Mouse (Mus musculus) cerebellum, adult 2 months (tissue): ENCODE measurements around the gene Sstr3. TPM values are rescaled to one million over a fixed set of nuclear protein-coding genes. Genes with fewer than 3 reads are reported as not detected.

ENCODE experiments used
- DNase-seq, 2 experiments: peaks; one replicate each; pipeline ENCODE4 v3.0.0; 2021
- H3K27ac ChIP-seq: fragments of 200-500 bp; 2 replicates; pipeline ENCODE4 v1.5.1; 2012; ENCODE audit warnings: low read length, control low read depth, inconsistent platforms; ENCODE audit not compliant: insufficient read depth
- H3K27me3 ChIP-seq: fragments of 200-500 bp; 2 replicates; pipeline ENCODE4 v1.6.1; 2012; ENCODE audit warnings: inconsistent platforms, mild to moderate bottlenecking, low read length, moderate library complexity; ENCODE audit not compliant: control insufficient read depth, insufficient read depth
- H3K4me1 ChIP-seq: fragments of 200-500 bp; 2 replicates; pipeline ENCODE4 v1.6.1; 2011; ENCODE audit warnings: low read length; ENCODE audit not compliant: control insufficient read depth, insufficient read depth
- H3K4me3 ChIP-seq: fragments of 200-500 bp; replicated peaks from 2 replicates; pipeline ENCODE3; 2011; ENCODE audit warnings: mild to moderate bottlenecking, low read depth, low read length, control low read depth; ENCODE audit not compliant: insufficient read depth
- CTCF ChIP-seq: fragments of 200-500 bp; IDR thresholded peaks from 2 replicates; pipeline ENCODE4 v1.5.1; 2011; ENCODE audit warnings: low read depth, mild to moderate bottlenecking, control low read depth, low read length, moderate library complexity, borderline replicate concordance; ENCODE audit not compliant: insufficient read depth
- POLR2A ChIP-seq: fragments of 200-500 bp; IDR thresholded peaks from 2 replicates; pipeline ENCODE4 v1.6.1; 2011; ENCODE audit warnings: low read length, control low read depth, borderline replicate concordance; ENCODE audit not compliant: insufficient read depth
- WGBS: fragments of 180-500 bp; shearing (Covaris S2); methylation state at CpG from one replicate; pipeline ENCODE4 v1.1.7; 2018; 5-methylcytosine and 5-hydroxymethylcytosine counted together
- polyA plus RNA-seq: library from polyadenylated mRNA; depleted of rRNA; stranded (reverse); fragments of >200 nt; gene quantifications from 2 replicates; pipeline ENCODE4 v1.2.3, GENCODE M21; 2012

Gene Sstr3
- polyA plus RNA-seq, 1 experiment, result 9.8 TPM

DNA sequence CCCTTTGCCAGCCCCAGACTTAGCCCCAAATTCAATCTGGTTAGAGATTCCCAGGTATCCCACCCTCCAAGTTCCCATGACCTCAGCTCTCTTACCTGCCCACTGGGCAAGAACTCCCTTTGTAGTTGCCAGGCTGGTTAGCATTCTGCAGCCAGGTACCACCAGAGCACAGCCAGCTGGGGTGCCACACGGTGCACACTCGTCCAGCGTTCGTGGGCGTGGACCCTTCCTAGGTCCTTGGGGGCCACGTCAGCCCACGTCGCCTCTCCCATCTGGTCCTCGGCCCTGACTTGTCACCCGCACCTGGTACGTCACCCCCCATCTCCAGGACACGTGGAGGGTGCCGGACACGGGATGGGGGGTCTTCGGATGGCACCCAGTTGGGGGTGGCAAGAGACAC is 444 bp downstream of the Sstr3 start:
- Histone ChIP-seq H3K27me3 (no peaks in the 10 kb centered on the region), H3K27ac (peak overlapping the region; percentile 90), H3K4me3 (peak overlapping the region; percentile 82), H3K4me1 (peaks cover 47% of the 10 kb centered on the region)
- DNase-seq, result peak; percentile 38 to 47
- 21% methylated on average over 15 of the region's 15 CpGs for WGBS
- TF ChIP-seq POLR2A, result no peak
- no peak for TF ChIP-seq CTCF

DNA sequence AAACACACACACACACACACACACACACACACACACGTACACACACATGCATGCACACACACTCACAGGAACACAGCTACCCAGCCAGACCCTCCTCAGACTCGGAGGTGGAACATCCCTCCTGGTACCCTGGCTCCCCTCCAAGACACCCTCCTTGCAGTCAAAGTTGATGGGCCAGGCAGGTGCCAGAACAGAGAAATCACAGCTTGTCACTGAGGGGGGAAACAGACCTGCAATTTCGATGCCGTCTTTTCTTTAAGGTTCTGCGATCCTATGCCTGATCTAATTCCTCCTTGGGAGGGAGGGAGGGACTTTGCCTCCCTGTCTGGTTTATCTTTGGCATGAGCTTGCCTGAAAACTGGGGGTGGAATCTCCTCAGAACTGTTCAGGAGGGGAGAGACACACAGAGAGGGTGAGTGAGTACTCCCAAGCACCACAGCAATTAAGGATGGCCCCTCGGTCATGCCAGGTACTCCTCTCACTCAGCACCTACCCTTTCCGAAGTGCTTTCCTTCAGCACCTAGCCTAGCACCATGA is 1.6 kb downstream of the Sstr3 start:
- H3K4me3 ChIP-seq, result peak overlapping the region; percentile 82
- no peak for TF ChIP-seq CTCF
- TF ChIP-seq POLR2A, result no peak
- 18% methylated on average over 7 of the region's 7 CpGs for WGBS
- DNase-seq, result peak; percentile 61 to 62
- H3K27me3 ChIP-seq, result no peaks in the 10 kb centered on the region
- peaks cover 51% of the 10 kb centered on the region for H3K4me1 ChIP-seq
- H3K27ac ChIP-seq, result peak overlapping the region; percentile 79

DNA sequence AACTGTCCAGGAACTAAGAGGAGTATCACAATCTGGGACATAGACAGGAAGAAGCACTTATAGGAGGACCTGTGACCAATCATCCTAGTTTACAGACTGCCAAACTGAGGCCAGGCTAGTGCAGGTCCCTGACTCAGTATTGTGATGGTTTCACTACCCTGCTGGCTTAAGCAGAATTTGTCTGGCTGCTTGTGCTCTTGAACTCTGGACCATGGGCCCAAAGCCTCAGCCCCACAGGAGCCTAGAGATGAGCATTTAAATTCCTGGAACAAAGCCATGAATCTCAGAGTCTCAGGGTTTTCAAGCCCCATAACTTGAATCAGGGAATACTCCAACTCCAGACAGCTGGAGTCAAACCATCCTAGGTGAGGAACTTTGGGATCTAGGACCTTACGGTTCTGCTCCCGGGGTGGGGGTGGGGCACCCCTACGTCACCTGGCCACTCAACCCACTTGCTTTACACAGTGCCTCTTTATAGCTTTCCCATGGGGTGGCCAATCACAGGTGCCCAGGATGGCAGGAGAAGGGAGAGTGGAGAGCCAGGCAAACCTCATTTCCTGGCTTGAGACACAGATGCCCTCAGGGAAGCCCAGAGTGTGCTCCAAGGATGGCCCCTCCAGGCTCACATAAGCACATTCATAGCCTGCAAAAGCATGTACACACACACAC is 2.3 kb downstream of the Sstr3 start:
- Histone ChIP-seq H3K27ac (peak overlapping the region; percentile 79), H3K4me3 (peak overlapping the region; percentile 82), H3K4me1 (peaks cover 51% of the 10 kb centered on the region), H3K27me3 (no peaks in the 10 kb centered on the region)
- 6% methylated on average over 3 of the region's 3 CpGs for WGBS
- no peak for TF ChIP-seq POLR2A
- peak; percentile 69 to 81 for DNase-seq

DNA sequence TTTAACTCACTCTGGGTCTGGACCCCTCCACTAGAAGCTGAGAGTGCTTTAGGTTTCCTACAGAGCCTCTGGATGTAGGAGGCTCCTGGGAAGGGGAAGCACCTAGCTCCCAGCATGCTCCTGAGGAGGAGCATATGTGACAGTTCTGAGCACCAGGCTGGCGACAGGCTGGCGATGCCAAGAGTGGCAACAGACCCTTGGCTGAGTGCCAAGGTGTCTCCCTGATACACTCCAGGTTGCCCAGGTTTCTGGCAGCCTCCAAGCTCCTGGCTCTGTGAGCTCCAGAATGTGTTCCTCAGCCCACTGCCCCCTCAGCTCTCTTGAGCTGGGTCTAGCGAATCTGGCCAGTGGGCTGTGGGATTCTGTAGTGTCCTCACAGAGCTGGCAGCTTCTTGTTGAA is 2.9 kb downstream of the Sstr3 start:
- 8% methylated on average over 3 of the region's 3 CpGs for WGBS
- H3K4me3 ChIP-seq, result peak overlapping the region; percentile 4
- H3K27ac ChIP-seq, result no peak overlapping the region; the same call in 1 of the 2 replicates
- peaks cover 51% of the 10 kb centered on the region for H3K4me1 ChIP-seq
- TF ChIP-seq CTCF, result no peak
- no peak for TF ChIP-seq POLR2A
- no peaks in the 10 kb centered on the region for H3K27me3 ChIP-seq
- DNase-seq, result peak; percentile 78 to 88

DNA sequence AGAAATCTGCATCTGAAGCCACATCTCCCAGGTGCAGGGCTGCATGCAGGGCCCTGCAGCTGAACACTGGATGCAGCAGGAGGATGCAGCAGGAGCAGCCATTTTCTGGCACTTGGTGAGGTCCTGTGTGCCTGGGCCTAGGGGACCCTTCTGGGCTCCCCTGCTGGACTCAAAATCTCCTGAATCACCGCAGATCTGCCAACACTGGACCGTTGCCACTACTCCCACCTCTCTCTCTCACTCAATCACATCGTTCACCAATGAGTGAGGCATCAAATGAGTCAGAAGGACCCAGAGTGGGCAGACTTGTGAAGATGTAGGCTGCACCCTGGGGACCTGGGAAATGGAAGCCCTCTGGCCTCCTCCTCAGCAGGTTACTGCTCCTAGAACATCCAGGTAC is 3.4 kb downstream of the Sstr3 start:
- H3K27me3 ChIP-seq, result no peaks in the 10 kb centered on the region
- H3K4me1 ChIP-seq, result peaks cover 51% of the 10 kb centered on the region
- TF ChIP-seq CTCF, result no peak
- no peak for TF ChIP-seq POLR2A
- DNase-seq, result no peak
- WGBS, result 29% methylated on average over 3 of the region's 3 CpGs
- H3K4me3 ChIP-seq, result no peak overlapping the region
- no peak overlapping the region for H3K27ac ChIP-seq

DNA sequence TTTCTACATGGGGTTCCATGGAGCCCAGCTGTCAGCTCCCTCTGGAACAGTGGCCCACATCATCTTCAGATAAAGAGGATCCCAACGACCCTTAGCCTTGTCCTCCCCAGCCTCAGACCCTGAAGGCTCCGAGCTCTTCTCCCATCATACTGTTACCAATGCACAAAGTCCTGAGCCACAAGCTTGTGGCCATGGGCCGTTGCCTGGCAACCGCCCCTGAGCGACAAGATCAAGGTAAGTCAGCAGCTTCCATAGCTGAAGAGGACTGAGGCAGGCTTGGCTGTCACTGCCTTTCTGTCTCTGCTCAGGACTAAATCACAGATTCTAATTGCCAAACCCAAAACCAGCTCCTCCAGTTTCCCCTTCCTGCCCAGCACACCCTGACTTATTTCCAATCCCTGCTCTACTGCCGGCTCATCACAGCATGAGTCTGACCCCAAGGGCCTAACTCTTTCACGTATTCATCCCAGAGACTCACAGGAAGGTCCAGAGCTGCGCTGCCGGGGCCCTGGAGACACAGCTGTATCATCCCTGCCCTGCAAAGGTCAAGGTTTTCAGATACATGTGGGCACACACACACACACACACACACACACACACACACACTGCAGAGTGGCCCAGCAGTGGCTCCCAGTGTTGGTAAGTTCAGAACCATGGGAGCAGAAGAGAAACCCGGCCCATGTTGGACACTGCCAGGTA is 8.6 kb downstream of the Sstr3 start:
- H3K27me3 ChIP-seq, result no peaks in the 10 kb centered on the region

DNA sequence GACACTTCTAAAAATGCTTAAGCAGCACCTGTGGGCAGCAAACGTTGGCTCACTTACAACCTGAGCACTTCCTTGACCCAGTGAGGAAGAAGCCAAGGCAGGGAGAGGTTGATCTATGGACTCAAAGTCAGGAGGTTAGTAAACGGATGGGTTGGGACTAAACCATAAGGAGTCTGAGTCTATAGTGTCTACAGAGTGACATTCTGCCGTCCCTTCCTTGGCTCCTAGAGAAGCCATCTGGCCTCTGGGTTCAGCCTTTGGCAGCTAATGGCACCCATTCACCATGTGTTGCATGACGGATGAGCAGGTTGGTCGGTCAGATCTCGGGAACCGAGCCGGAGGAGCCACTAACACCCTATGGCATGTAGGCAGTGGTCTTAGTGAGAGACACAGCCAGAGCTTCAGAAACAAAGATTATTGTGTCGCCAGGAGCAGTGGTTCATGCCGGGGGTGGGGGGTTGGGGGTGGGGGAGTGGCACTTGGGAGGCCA is 11.1 kb downstream of the Sstr3 start:
- peaks cover 50% of the 10 kb centered on the region for H3K4me1 ChIP-seq
- DNase-seq, result peak; percentile 74 to 89
- 11% methylated on average over 10 of the region's 10 CpGs for WGBS
- TF ChIP-seq CTCF, result no peak
- no peak overlapping the region for H3K4me3 ChIP-seq
- H3K27me3 ChIP-seq, result no peaks in the 10 kb centered on the region
- H3K27ac ChIP-seq, result peak overlapping the region; percentile 3; the same call in 1 of the 2 replicates

More for the DNA sequence above, 8.6 kb downstream of the Sstr3 start:
- H3K4me1 ChIP-seq, result peaks cover 44% of the 10 kb centered on the region
- DNase-seq, result peak in 1 of 2 experiments; percentile 13
- no peak overlapping the region for H3K4me3 ChIP-seq
- no peak overlapping the region for H3K27ac ChIP-seq
- WGBS, result 71% methylated on average over 10 of the region's 10 CpGs
- TF ChIP-seq CTCF (no peak), POLR2A (no peak)
